Mouse (Mus musculus) ES-Bruce4 (cell line): ENCODE results near the gene Cfap126.
"Not testable (repeated sequence)": the region's sequence is repeated elsewhere in the genome, so short reads cannot be mapped to it uniquely, and the experiment has no call there.

Experiments used
- EP300 ChIP-seq: IDR thresholded peaks from 2 replicates; pipeline ENCODE4 v1.6.1; 2011; ENCODE audit warnings: low read depth, low read length; ENCODE audit not compliant: insufficient read depth
- POLR2A ChIP-seq: IDR thresholded peaks from one replicate; pipeline ENCODE4 v1.8.1; 2011; ENCODE audit warnings: low read length; ENCODE audit not compliant: insufficient read depth

GRCm38 (mm10) chr1:171081512-171082231 is 32.0 kb upstream of the Cfap126 start:
- TF ChIP-seq EP300, POLR2A: not testable (repeated sequence)
